Mouse (Mus musculus): ENCODE measurements at regions not wholly inside any gene's neighbourhood (a gene's known extent, or its start where the extent isn't known, plus 50 kb on each side); places are given as distances from the start of the nearest gene placed in this dataset.

DNA sequence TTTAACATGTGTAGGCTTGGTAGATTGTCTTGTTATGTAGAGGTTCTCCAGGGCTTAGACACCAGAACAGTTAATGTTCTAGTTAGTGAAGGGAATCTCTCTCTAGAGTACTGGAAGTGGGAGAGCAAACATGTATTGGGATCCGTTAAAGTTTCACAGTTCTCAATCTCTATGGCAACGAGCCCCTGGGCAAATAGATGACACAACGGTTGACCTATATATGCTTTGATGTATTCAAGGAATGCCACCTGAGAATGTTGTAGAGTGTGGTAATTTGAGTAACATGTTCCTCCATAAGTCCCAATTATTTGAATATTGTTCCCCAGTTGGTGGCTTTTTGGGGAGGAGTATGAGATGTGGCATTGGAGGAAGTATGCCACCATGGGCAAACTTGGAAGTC lies 64.7 kb upstream of the D16Ertd472e start:
- no peak for ATAC-seq (ENCODE audit: low FRiP score)
- no peak for DNase-seq (ENCODE audit: low spot score)
- no peak overlapping the region for H3K4me2 ChIP-seq (replicated peaks)
- H3K9ac ChIP-seq: no peak overlapping the region
- 88% methylated on average over 3 of the region's 3 CpGs for whole genome bisulfite sequencing
- no peak overlapping the region for H3K4me3 ChIP-seq (replicated peaks; ENCODE audit: low read length)
- no peaks in the 10 kb centered on the region for H3K9me3 ChIP-seq (ENCODE audit: control insufficient read depth, low read length)
- H3K36me3 ChIP-seq (replicated peaks; ENCODE audit: control insufficient read depth, insufficient read depth): no peaks in the 10 kb centered on the region
- no peak overlapping the region for H3K27ac ChIP-seq
- no peaks in the 10 kb centered on the region for H3K4me1 ChIP-seq (replicated peaks; ENCODE audit: control insufficient read depth, insufficient read depth, low read length)
- no peaks in the 10 kb centered on the region for H3K27me3 ChIP-seq (ENCODE audit: control insufficient read depth, insufficient read depth, low read length)

DNA sequence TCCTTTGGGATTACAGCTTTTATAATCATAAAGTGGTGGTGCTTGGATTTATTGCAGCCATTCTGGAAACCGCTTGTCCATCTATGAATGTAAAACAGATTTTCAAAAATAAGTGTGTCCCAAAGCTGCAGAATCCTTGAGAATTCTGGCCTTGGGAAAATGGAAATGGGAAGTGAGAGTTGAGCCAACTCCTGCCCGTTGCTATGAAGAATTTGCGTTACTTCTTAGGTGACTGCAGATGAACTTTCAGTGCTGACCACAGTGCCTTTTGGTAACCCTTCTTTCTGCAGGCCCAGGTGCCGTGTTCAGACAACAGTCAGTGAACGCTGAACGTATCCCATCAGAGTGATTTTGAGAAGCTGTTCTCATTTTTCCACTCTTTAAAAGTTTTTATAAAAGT lies 60.9 kb upstream of the D16Ertd472e start:
- no peak overlapping the region for H3K27ac ChIP-seq
- DNase-seq (ENCODE audit: low spot score) (no peak), ATAC-seq (ENCODE audit: low FRiP score) (no peak)
- no peak overlapping the region for H3K4me3 ChIP-seq (replicated peaks; ENCODE audit: low read length)
- no peaks in the 10 kb centered on the region for H3K27me3 ChIP-seq (ENCODE audit: control insufficient read depth, insufficient read depth, low read length)
- H3K9me3 ChIP-seq (ENCODE audit: control insufficient read depth, low read length): no peaks in the 10 kb centered on the region
- WGBS: 92% methylated on average over 6 of the region's 6 CpGs
- H3K36me3 ChIP-seq (replicated peaks; ENCODE audit: control insufficient read depth, insufficient read depth): no peaks in the 10 kb centered on the region
- no peaks in the 10 kb centered on the region for H3K4me1 ChIP-seq (replicated peaks; ENCODE audit: control insufficient read depth, insufficient read depth, low read length)
- H3K4me2 ChIP-seq (replicated peaks): no peak overlapping the region
- no peak overlapping the region for H3K9ac ChIP-seq

DNA sequence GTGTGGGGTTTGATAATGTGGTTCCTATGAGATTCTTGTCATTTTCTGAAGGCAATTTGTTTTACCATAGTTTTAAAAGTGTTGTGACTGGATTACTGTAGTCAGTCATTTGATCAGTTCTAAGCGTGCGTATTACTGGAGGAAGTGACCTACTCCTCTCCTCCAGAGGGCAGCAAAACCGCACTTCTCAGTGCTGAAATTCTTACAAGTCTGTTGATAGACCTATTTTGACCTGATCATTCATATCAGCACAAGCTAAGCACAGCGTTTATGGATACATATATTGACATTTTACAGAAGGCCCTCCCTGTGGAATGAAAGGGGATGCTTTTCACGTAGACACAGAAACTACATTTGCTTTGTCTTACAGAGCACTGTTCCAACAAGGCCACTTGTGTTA lies 60.5 kb upstream of the D16Ertd472e start:
- WGBS: 43% methylated on average over 5 of the region's 5 CpGs
- H3K27me3 ChIP-seq (ENCODE audit: control insufficient read depth, insufficient read depth, low read length): no peaks in the 10 kb centered on the region
- no peaks in the 10 kb centered on the region for H3K4me1 ChIP-seq (replicated peaks; ENCODE audit: control insufficient read depth, insufficient read depth, low read length)
- no peak overlapping the region for H3K4me2 ChIP-seq (replicated peaks)
- no peaks in the 10 kb centered on the region for H3K9me3 ChIP-seq (ENCODE audit: control insufficient read depth, low read length)
- H3K36me3 ChIP-seq (replicated peaks; ENCODE audit: control insufficient read depth, insufficient read depth): no peaks in the 10 kb centered on the region
- no peak overlapping the region for H3K27ac ChIP-seq
- H3K9ac ChIP-seq: no peak overlapping the region
- no peak overlapping the region for H3K4me3 ChIP-seq (replicated peaks; ENCODE audit: low read length)
- ATAC-seq (ENCODE audit: low FRiP score) (no peak), DNase-seq (ENCODE audit: low spot score) (peak; percentile 87)

DNA sequence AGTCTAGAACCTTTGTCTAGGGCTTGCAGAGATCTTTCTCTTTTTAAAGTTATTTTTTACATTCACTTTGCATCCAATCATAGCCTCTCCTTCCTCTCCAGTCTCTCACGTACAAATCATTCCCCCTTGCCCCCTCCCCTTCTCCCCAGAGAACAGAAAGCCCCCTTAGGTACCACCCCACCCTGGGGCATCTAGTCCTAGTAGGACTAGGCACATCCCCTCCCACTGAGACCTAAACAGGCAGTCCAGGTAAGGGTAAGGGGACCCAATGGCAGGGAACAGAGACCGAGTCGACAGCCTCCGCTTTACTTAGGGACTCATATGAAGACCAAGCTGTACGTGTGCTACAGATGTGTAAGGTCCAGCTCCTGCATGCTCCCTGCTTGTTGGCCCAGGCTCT lies 59.3 kb upstream of the D16Ertd472e start:
- Histone ChIP-seq H3K4me2 (replicated peaks) (no peak overlapping the region), H3K9ac (no peak overlapping the region), H3K36me3 (replicated peaks; ENCODE audit: control insufficient read depth, insufficient read depth) (no peaks in the 10 kb centered on the region), H3K27me3 (ENCODE audit: control insufficient read depth, insufficient read depth, low read length) (no peaks in the 10 kb centered on the region), H3K4me1 (replicated peaks; ENCODE audit: control insufficient read depth, insufficient read depth, low read length) (no peaks in the 10 kb centered on the region), H3K27ac (no peak overlapping the region), H3K4me3 (replicated peaks; ENCODE audit: low read length) (no peak overlapping the region), H3K9me3 (ENCODE audit: control insufficient read depth, low read length) (no peaks in the 10 kb centered on the region)
- ATAC-seq (ENCODE audit: low FRiP score): no peak
- WGBS: 90% methylated on average over 5 of the region's 5 CpGs
- DNase-seq (ENCODE audit: low spot score): no peak

GRCm38 (mm10) chr16:78635257-78635656 lies 58.7 kb upstream of the D16Ertd472e start:
- H3K9ac ChIP-seq: no peak overlapping the region
- WGBS: 23% methylated on average over 8 of the region's 8 CpGs
- no peaks in the 10 kb centered on the region for H3K4me1 ChIP-seq (replicated peaks; ENCODE audit: control insufficient read depth, insufficient read depth, low read length)
- no peaks in the 10 kb centered on the region for H3K9me3 ChIP-seq (ENCODE audit: control insufficient read depth, low read length)
- H3K4me3 ChIP-seq (replicated peaks; ENCODE audit: low read length): no peak overlapping the region
- no peaks in the 10 kb centered on the region for H3K36me3 ChIP-seq (replicated peaks; ENCODE audit: control insufficient read depth, insufficient read depth)
- no peak overlapping the region for H3K27ac ChIP-seq
- DNase-seq (ENCODE audit: low spot score) (peak; percentile 90), ATAC-seq (ENCODE audit: low FRiP score) (peak; percentile 81)
- no peaks in the 10 kb centered on the region for H3K27me3 ChIP-seq (ENCODE audit: control insufficient read depth, insufficient read depth, low read length)
- H3K4me2 ChIP-seq (replicated peaks): no peak overlapping the region

GRCm38 (mm10) chr16:78631797-78632196 lies 55.3 kb upstream of the D16Ertd472e start:
- no peaks in the 10 kb centered on the region for H3K36me3 ChIP-seq (replicated peaks; ENCODE audit: control insufficient read depth, insufficient read depth)
- no peak overlapping the region for H3K9ac ChIP-seq
- H3K27ac ChIP-seq: no peak overlapping the region
- H3K4me1 ChIP-seq (replicated peaks; ENCODE audit: control insufficient read depth, insufficient read depth, low read length): no peaks in the 10 kb centered on the region
- DNase-seq (ENCODE audit: low spot score) (no peak), ATAC-seq (ENCODE audit: low FRiP score) (no peak)
- no peaks in the 10 kb centered on the region for H3K27me3 ChIP-seq (ENCODE audit: control insufficient read depth, insufficient read depth, low read length)
- no peak overlapping the region for H3K4me2 ChIP-seq (replicated peaks)
- no peak overlapping the region for H3K4me3 ChIP-seq (replicated peaks; ENCODE audit: low read length)
- H3K9me3 ChIP-seq (ENCODE audit: control insufficient read depth, low read length): no peaks in the 10 kb centered on the region
- 80% methylated on average over 5 of the region's 5 CpGs for WGBS

DNA sequence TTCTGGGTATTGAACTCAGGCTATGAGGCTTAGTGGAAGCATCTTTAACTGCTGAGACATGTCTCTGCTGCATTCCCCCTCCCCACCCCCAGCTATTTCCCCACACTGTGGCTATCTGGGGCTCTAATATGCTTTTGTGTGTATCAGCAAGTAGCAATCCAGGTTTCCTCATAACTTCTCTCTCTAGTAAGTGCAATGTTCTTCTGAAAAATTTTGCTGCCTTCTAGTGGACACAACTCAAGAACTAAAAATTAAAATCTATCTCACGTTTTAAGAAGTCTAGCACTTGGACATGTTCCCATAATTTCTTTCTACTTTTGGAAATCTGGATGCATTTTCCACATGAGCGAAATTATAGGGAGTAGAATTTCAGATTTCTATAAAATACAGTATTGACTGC lies 50.3 kb upstream of the D16Ertd472e start:
- DNase-seq (ENCODE audit: low spot score) (no peak), ATAC-seq (ENCODE audit: low FRiP score) (no peak)
- H3K4me2 ChIP-seq (replicated peaks): no peak overlapping the region
- H3K27ac ChIP-seq: no peak overlapping the region
- H3K4me1 ChIP-seq (replicated peaks; ENCODE audit: control insufficient read depth, insufficient read depth, low read length): no peaks in the 10 kb centered on the region
- H3K27me3 ChIP-seq (ENCODE audit: control insufficient read depth, insufficient read depth, low read length): no peaks in the 10 kb centered on the region
- no peaks in the 10 kb centered on the region for H3K36me3 ChIP-seq (replicated peaks; ENCODE audit: control insufficient read depth, insufficient read depth)
- H3K4me3 ChIP-seq (replicated peaks; ENCODE audit: low read length): no peak overlapping the region
- no peak overlapping the region for H3K9ac ChIP-seq
- WGBS: 71% methylated on average over 2 of the region's 2 CpGs
- H3K9me3 ChIP-seq (ENCODE audit: control insufficient read depth, low read length): no peaks in the 10 kb centered on the region
